Mouse (Mus musculus): ENCODE data around the gene Miga2. TPM values are rescaled to one million over a fixed set of nuclear protein-coding genes. Genes with fewer than 3 reads are reported as not detected.

Miga2 gene
- polyA plus RNA-seq, 1 experiment from 2014 or later, result 26.3 TPM

GRCm38 (mm10) chr2:30381377-30381725, 17.3 kb downstream of the Miga2 start:
- ATAC-seq (replicated peaks; ENCODE audit: low FRiP score), result no peak
- H3K36me3 ChIP-seq (ENCODE audit: control insufficient read depth, insufficient read depth, low read length), result peaks cover 7% of the 10 kb centered on the region; the same call in 1 of the 2 replicates
- WGBS, result 95% methylated on average over 4 of the region's 4 CpGs

GRCm38 (mm10) chr2:30384814-30385213, 20.8 kb downstream of the Miga2 start:
- Histone ChIP-seq H3K27me3 (ENCODE audit: control insufficient read depth, insufficient read depth, low read length) (no peaks in the 10 kb centered on the region), H3K4me3 (ENCODE audit: low read depth, low read length) (no peak overlapping the region), H3K27ac (ENCODE audit: low read depth, low read length) (no peak overlapping the region), H3K9me3 (ENCODE audit: control insufficient read depth, low read length) (no peaks in the 10 kb centered on the region), H3K4me1 (replicated peaks; ENCODE audit: control insufficient read depth, insufficient read depth, low read length) (no peaks in the 10 kb centered on the region), H3K4me2 (ENCODE audit: low read depth, low read length, severe bottlenecking) (no peak overlapping the region), H3K36me3 (ENCODE audit: control insufficient read depth, insufficient read depth, low read length) (no peaks in the 10 kb centered on the region; the same call in 1 of the 2 replicates), H3K9ac (ENCODE audit: low read length) (no peak overlapping the region)
- DNase-seq (ENCODE audit: low spot score), result no peak
- WGBS, result 80% methylated on average over 5 of the region's 5 CpGs
- no peak for ATAC-seq (replicated peaks; ENCODE audit: low FRiP score)

More at GRCm38 (mm10) chr2:30381377-30381725, 17.3 kb downstream of the Miga2 start:
- DNase-seq (ENCODE audit: low spot score), result no peak
- Histone ChIP-seq H3K4me1 (replicated peaks; ENCODE audit: control insufficient read depth, insufficient read depth, low read length) (no peaks in the 10 kb centered on the region), H3K9me3 (ENCODE audit: control insufficient read depth, low read length) (no peaks in the 10 kb centered on the region), H3K4me2 (ENCODE audit: low read depth, low read length, severe bottlenecking) (no peak overlapping the region), H3K27me3 (ENCODE audit: control insufficient read depth, insufficient read depth, low read length) (no peaks in the 10 kb centered on the region), H3K9ac (ENCODE audit: low read length) (no peak overlapping the region), H3K4me3 (ENCODE audit: low read depth, low read length) (no peak overlapping the region), H3K27ac (ENCODE audit: low read depth, low read length) (no peak overlapping the region)

GRCm38 (mm10) chr2:30385591-30385990, 21.6 kb downstream of the Miga2 start:
- no peak overlapping the region for H3K4me3 ChIP-seq (ENCODE audit: low read depth, low read length)
- H3K4me1 ChIP-seq (replicated peaks; ENCODE audit: control insufficient read depth, insufficient read depth, low read length), result no peaks in the 10 kb centered on the region
- no peaks in the 10 kb centered on the region; the same call in 1 of the 2 replicates for H3K36me3 ChIP-seq (ENCODE audit: control insufficient read depth, insufficient read depth, low read length)
- ATAC-seq (replicated peaks; ENCODE audit: low FRiP score), result no peak
- 86% methylated on average over 4 of the region's 4 CpGs for WGBS
- no peak for DNase-seq (ENCODE audit: low spot score)
- H3K27ac ChIP-seq (ENCODE audit: low read depth, low read length), result no peak overlapping the region
- no peak overlapping the region for H3K9ac ChIP-seq (ENCODE audit: low read length)
- no peak overlapping the region for H3K4me2 ChIP-seq (ENCODE audit: low read depth, low read length, severe bottlenecking)
- no peaks in the 10 kb centered on the region for H3K9me3 ChIP-seq (ENCODE audit: control insufficient read depth, low read length)
- H3K27me3 ChIP-seq (ENCODE audit: control insufficient read depth, insufficient read depth, low read length), result no peaks in the 10 kb centered on the region

GRCm38 (mm10) chr2:30386913-30387312, 22.9 kb downstream of the Miga2 start:
- Histone ChIP-seq H3K4me3 (ENCODE audit: low read depth, low read length) (no peak overlapping the region), H3K27me3 (ENCODE audit: control insufficient read depth, insufficient read depth, low read length) (no peaks in the 10 kb centered on the region), H3K9ac (ENCODE audit: low read length) (no peak overlapping the region), H3K36me3 (ENCODE audit: control insufficient read depth, insufficient read depth, low read length) (no peaks in the 10 kb centered on the region; the same call in 1 of the 2 replicates), H3K4me1 (replicated peaks; ENCODE audit: control insufficient read depth, insufficient read depth, low read length) (no peaks in the 10 kb centered on the region), H3K4me2 (ENCODE audit: low read depth, low read length, severe bottlenecking) (no peak overlapping the region), H3K9me3 (ENCODE audit: control insufficient read depth, low read length) (no peaks in the 10 kb centered on the region), H3K27ac (ENCODE audit: low read depth, low read length) (no peak overlapping the region)
- no peak for DNase-seq (ENCODE audit: low spot score)
- ATAC-seq (replicated peaks; ENCODE audit: low FRiP score), result no peak
- 83% methylated on average over 9 of the region's 9 CpGs for WGBS

DNA sequence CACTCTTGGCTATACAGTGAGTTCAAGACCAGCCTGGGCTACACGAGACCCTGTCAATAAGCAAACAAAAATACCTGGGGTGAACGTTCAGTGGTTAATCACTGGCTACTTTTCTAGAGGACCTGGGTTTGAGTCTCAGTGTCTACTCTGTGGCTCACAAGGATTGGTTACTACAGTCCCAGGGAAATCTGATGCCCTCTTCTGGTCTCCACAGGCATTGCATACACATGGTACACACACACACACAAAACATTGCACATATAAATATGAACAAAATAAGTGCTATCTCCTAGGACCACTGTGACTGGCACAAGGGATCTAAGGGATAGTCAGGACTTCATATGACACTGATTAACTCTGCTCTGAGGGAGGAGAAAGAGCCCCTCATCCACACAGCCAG, 25.0 kb downstream of the Miga2 start:
- Histone ChIP-seq H3K27me3 (ENCODE audit: control insufficient read depth, insufficient read depth, low read length) (no peaks in the 10 kb centered on the region), H3K4me3 (ENCODE audit: low read depth, low read length) (no peak overlapping the region), H3K27ac (ENCODE audit: low read depth, low read length) (no peak overlapping the region), H3K4me1 (replicated peaks; ENCODE audit: control insufficient read depth, insufficient read depth, low read length) (peaks cover 7% of the 10 kb centered on the region), H3K4me2 (ENCODE audit: low read depth, low read length, severe bottlenecking) (no peak overlapping the region), H3K9me3 (ENCODE audit: control insufficient read depth, low read length) (no peaks in the 10 kb centered on the region), H3K9ac (ENCODE audit: low read length) (no peak overlapping the region), H3K36me3 (ENCODE audit: control insufficient read depth, insufficient read depth, low read length) (no peaks in the 10 kb centered on the region)
- ATAC-seq (replicated peaks; ENCODE audit: low FRiP score) (no peak), DNase-seq (ENCODE audit: low spot score) (no peak)
- WGBS, result 91% methylated on average over 2 of the region's 2 CpGs

- DNase-seq (ENCODE audit: low spot score), result peak; percentile 99
- ATAC-seq (replicated peaks; ENCODE audit: low FRiP score), result peak; percentile 99
- no peaks in the 10 kb centered on the region for H3K9me3 ChIP-seq (ENCODE audit: control insufficient read depth, low read length)
- H3K27me3 ChIP-seq (ENCODE audit: control insufficient read depth, insufficient read depth, low read length), result no peaks in the 10 kb centered on the region
- peak within 1 kb of the TSS; percentile 85 for H3K27ac ChIP-seq (ENCODE audit: low read depth, low read length)
- peak within 1 kb of the TSS; percentile 74 for H3K9ac ChIP-seq (ENCODE audit: low read length)
- H3K36me3 ChIP-seq (ENCODE audit: control insufficient read depth, insufficient read depth, low read length), result peaks cover 2% of the 10 kb centered on the region
- WGBS, result 0% methylated on average over 40 of the region's 40 CpGs
- peak within 1 kb of the TSS; percentile 96 for H3K4me2 ChIP-seq (ENCODE audit: low read depth, low read length, severe bottlenecking)
- peaks cover 7% of the 10 kb centered on the region for H3K4me1 ChIP-seq (replicated peaks; ENCODE audit: control insufficient read depth, insufficient read depth, low read length)
- H3K4me3 ChIP-seq (ENCODE audit: low read depth, low read length), result peak within 1 kb of the TSS; percentile 80
Measured at GRCm38 (mm10) chr2:30392114-30392576, 28.1 kb downstream of the Miga2 start, which contains the start of gene Dolpp1. Dolpp1 (plus strand) TSS chr2:30392254.

DNA sequence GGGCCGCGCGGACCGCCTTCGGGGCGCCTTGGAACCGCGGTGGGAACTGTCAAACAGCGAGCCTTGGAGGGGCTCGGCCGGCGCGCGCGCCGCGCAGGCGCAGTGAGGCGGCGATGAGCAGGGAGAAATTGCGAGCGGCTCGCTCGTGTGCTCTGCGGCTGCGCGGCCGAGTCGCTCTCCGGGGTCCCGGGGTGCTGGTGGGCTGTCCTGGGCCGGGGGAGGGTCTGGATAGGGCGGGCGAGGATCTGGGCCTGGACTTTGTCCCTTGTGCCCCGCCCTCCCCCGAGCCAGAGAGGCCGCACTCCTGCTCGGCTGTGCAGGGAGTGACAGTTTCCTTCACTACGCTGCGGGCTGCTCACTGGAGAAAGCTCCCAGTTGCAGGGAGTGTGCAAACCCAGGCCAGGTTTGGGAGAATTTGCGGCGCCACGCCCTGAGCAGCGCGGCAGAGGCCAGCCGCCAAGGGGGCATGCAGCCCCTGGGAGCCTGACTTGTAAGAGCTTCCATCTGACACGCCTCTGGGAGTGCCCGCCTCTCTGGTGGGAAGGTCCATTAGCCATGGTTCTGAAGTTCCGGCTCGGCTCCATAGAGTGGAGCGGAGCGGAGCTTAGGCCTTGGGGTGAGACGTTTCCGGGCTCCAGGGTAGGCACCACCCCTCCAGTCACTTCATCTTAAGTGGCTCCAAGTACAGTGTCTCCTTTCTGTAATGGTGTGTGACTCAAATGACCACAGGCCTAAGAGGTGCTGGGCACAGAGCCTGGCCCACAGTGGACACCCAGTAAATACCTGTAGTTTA, 28.7 kb downstream of the Miga2 start:
- peaks cover 2% of the 10 kb centered on the region for H3K36me3 ChIP-seq (ENCODE audit: control insufficient read depth, insufficient read depth, low read length)
- H3K4me1 ChIP-seq (replicated peaks; ENCODE audit: control insufficient read depth, insufficient read depth, low read length), result peaks cover 7% of the 10 kb centered on the region
- H3K9ac ChIP-seq (ENCODE audit: low read length), result peak overlapping the region; percentile 74
- H3K27me3 ChIP-seq (ENCODE audit: control insufficient read depth, insufficient read depth, low read length), result no peaks in the 10 kb centered on the region
- peak overlapping the region; percentile 80 for H3K4me3 ChIP-seq (ENCODE audit: low read depth, low read length)
- H3K4me2 ChIP-seq (ENCODE audit: low read depth, low read length, severe bottlenecking), result peak overlapping the region; percentile 96
- no peaks in the 10 kb centered on the region for H3K9me3 ChIP-seq (ENCODE audit: control insufficient read depth, low read length)
- WGBS, result 1% methylated on average over 53 of the region's 54 CpGs
- peak overlapping the region; percentile 85 for H3K27ac ChIP-seq (ENCODE audit: low read depth, low read length)
- peak; percentile 93 for DNase-seq (ENCODE audit: low spot score)
- ATAC-seq (replicated peaks; ENCODE audit: low FRiP score), result peak; percentile 82

- ATAC-seq (replicated peaks; ENCODE audit: low FRiP score), result no peak
- peaks cover 7% of the 10 kb centered on the region for H3K4me1 ChIP-seq (replicated peaks; ENCODE audit: control insufficient read depth, insufficient read depth, low read length)
- 76% methylated on average over 1 of the region's 1 CpGs for WGBS
- peak overlapping the region; percentile 74 for H3K9ac ChIP-seq (ENCODE audit: low read length)
- H3K27me3 ChIP-seq (ENCODE audit: control insufficient read depth, insufficient read depth, low read length), result no peaks in the 10 kb centered on the region
- peaks cover 2% of the 10 kb centered on the region for H3K36me3 ChIP-seq (ENCODE audit: control insufficient read depth, insufficient read depth, low read length)
- peak overlapping the region; percentile 96 for H3K4me2 ChIP-seq (ENCODE audit: low read depth, low read length, severe bottlenecking)
- H3K27ac ChIP-seq (ENCODE audit: low read depth, low read length), result no peak overlapping the region
- no peaks in the 10 kb centered on the region for H3K9me3 ChIP-seq (ENCODE audit: control insufficient read depth, low read length)
- peak overlapping the region; percentile 80 for H3K4me3 ChIP-seq (ENCODE audit: low read depth, low read length)
- DNase-seq (ENCODE audit: low spot score), result no peak
Measured at GRCm38 (mm10) chr2:30393370-30393656, 29.3 kb downstream of the Miga2 start.

DNA sequence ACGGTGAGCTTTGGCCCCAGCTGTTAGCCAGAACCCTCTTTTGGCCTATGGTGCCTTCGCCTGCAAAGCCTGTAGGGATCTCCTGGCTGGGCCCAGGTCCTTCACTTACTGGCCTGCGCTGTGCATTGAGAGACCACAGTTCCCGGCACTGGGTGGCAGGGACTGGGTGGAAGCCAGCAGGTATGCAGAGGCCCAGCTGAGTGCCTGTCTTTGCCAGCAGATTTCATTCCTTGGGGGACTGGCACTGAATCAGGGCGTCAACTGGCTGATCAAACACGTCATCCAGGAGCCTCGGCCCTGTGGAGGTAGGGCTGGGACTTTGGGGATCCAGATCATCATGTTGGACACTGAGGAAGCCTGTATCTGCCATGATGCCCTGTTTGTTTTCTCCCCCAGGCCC, 31.7 kb downstream of the Miga2 start:
- H3K36me3 ChIP-seq (ENCODE audit: control insufficient read depth, insufficient read depth, low read length), result peaks cover 2% of the 10 kb centered on the region
- peaks cover 18% of the 10 kb centered on the region for H3K4me1 ChIP-seq (replicated peaks; ENCODE audit: control insufficient read depth, insufficient read depth, low read length)
- H3K4me3 ChIP-seq (ENCODE audit: low read depth, low read length), result no peak overlapping the region
- no peak for ATAC-seq (replicated peaks; ENCODE audit: low FRiP score)
- no peak overlapping the region for H3K4me2 ChIP-seq (ENCODE audit: low read depth, low read length, severe bottlenecking)
- no peak overlapping the region for H3K9ac ChIP-seq (ENCODE audit: low read length)
- no peak overlapping the region for H3K27ac ChIP-seq (ENCODE audit: low read depth, low read length)
- DNase-seq (ENCODE audit: low spot score), result no peak
- WGBS, result 88% methylated on average over 7 of the region's 7 CpGs
- no peaks in the 10 kb centered on the region for H3K27me3 ChIP-seq (ENCODE audit: control insufficient read depth, insufficient read depth, low read length)
- no peaks in the 10 kb centered on the region for H3K9me3 ChIP-seq (ENCODE audit: control insufficient read depth, low read length)

All from forebrain, embryonic 11.5 days (tissue).